Mouse (Mus musculus): ENCODE data around the gene Timp4.

- TF ChIP-seq CTCF (IDR thresholded peaks at IDR 0.05; ENCODE audit: borderline replicate concordance, insufficient read depth, low read length), result no peak
- TF ChIP-seq POLR2A (IDR thresholded peaks at IDR 0.05; ENCODE audit: low read depth, low read length), result no peak
These were observed 39.7 kb downstream of the Timp4 start for GRCm38 (mm10) chr6:115212132-115212903.
